Mouse (Mus musculus) cerebellum, adult 2 months (tissue): ENCODE measurements around the gene Lcn10.

ENCODE experiments used
- CTCF ChIP-seq: fragments of 200-500 bp; IDR thresholded peaks from 2 replicates; pipeline ENCODE4 v1.5.1; 2011; ENCODE audit warnings: low read depth, mild to moderate bottlenecking, control low read depth, low read length, moderate library complexity, borderline replicate concordance; ENCODE audit not compliant: insufficient read depth
- POLR2A ChIP-seq: fragments of 200-500 bp; IDR thresholded peaks from 2 replicates; pipeline ENCODE4 v1.6.1; 2011; ENCODE audit warnings: low read length, control low read depth, borderline replicate concordance; ENCODE audit not compliant: insufficient read depth

- no peak for TF ChIP-seq CTCF
- TF ChIP-seq POLR2A = no peak
Observed at GRCm38 (mm10) chr2:25679559-25679958, 3.0 kb upstream of the Lcn10 start.
